Comparison of ENCODE assay signal across 9 mouse cellular contexts in the genomic region with DNA sequence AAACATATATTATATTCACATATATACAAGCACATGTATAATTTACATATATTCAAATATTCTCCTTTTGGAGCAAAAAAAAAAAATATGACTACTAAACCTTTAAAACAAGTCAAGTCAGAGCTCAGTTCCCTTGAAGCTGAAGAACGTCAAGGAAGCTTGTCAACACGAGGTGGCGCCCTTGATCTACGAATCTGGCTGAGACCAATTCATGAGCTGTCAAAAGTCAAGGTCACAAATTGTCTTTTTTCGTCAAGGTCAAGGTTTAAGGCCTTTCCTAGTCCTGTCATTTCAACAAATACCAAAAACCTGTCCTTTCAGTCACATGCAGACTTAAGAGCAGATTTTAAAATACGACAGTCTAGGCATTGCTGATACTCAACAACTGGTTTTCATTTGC. TPM values are rescaled to one million over a fixed set of nuclear protein-coding genes. Genes with fewer than 3 reads are reported as not detected.
A peak's percentile ranks its signal among the peaks of the same experiment; 100 is the strongest.
DNase-seq lines count a peak whose midpoint lies in the region; ATAC-seq and TF ChIP-seq lines count a peak whose summit lies in the region.
"Had no signal": no experiment of that assay in that cellular context is flagged by ENCODE, and none has a peak within 500 bp of the region (broad histone marks: within the 10 kb centered on the region; RNA-seq: fewer than 3 reads in every experiment).

No protein-coding gene starts in this region.

- no peak for ATAC-seq in forebrain, postnatal 0 days

- no peak overlapping the region for H3K4me2 ChIP-seq in forebrain, postnatal 0 days (ENCODE audit: low read depth)
- H3K4me2 ChIP-seq: hindbrain, embryonic 15.5 days; stomach, embryonic 15.5 days had no signal

- no peaks in the 10 kb centered on the region for H3K36me3 ChIP-seq in forebrain, postnatal 0 days (ENCODE audit: insufficient read depth)
- no peaks in the 10 kb centered on the region for H3K36me3 ChIP-seq in spleen, adult 2 months (ENCODE audit: control insufficient read depth, insufficient read depth, low read length)
- H3K36me3 ChIP-seq: hindbrain, embryonic 15.5 days; stomach, embryonic 15.5 days had no signal

- under 1% methylated on average over 6 of the region's 6 CpGs for WGBS in forebrain, postnatal 0 days
- under 1% methylated on average over 6 of the region's 6 CpGs for WGBS in spleen, adult 2 months

- peaks cover 85% of the 10 kb centered on the region for H3K27me3 ChIP-seq in forebrain, postnatal 0 days (ENCODE audit: insufficient read depth, low read length)
- peaks cover 46% of the 10 kb centered on the region for H3K27me3 ChIP-seq in spleen, adult 2 months (ENCODE audit: control insufficient read depth, insufficient read depth, low read length)

- no peak overlapping the region for H3K27ac ChIP-seq in forebrain, postnatal 0 days (ENCODE audit: low read depth, low read length)
- H3K27ac ChIP-seq in spleen, adult 2 months (ENCODE audit: insufficient read depth, low read length): no peak overlapping the region
- H3K27ac ChIP-seq: hindbrain, embryonic 15.5 days; stomach, embryonic 15.5 days had no signal

- peak; percentile 85 for TF ChIP-seq CTCF in brain, embryonic 14.5 days (IDR thresholded peaks at IDR 0.05; ENCODE audit: borderline replicate concordance, extremely low read depth, insufficient read depth, insufficient read length)
- peak; percentile 85 for TF ChIP-seq CTCF in forebrain, postnatal 0 days (IDR thresholded peaks at IDR 0.05; ENCODE audit: low read depth)
- TF ChIP-seq CTCF in spleen, adult 2 months (IDR thresholded peaks at IDR 0.05; ENCODE audit: extremely low read depth, insufficient read depth, insufficient read length, insufficient replicate concordance): peak; percentile 77; the same call in 1 of the 2 replicates

- no peaks in the 10 kb centered on the region for H3K9me3 ChIP-seq in forebrain, postnatal 0 days (ENCODE audit: low read length)
- H3K9me3 ChIP-seq: hindbrain, embryonic 15.5 days; stomach, embryonic 15.5 days had no signal

- H3K9ac ChIP-seq in forebrain, postnatal 0 days: no peak overlapping the region
- H3K9ac ChIP-seq: hindbrain, embryonic 15.5 days; stomach, embryonic 15.5 days had no signal

- peak; percentile 83 for DNase-seq in 3T3-L1 (ENCODE audit: low read depth, low spot score)
- peak; percentile 83 for DNase-seq in A20 (ENCODE audit: low read depth, low spot score)
- peak; percentile 91 for DNase-seq in brain, embryonic 14.5 days (ENCODE audit: low read depth)
- DNase-seq in forebrain, postnatal 0 days: peak; percentile 89
- peak; percentile 86 for DNase-seq in kidney, postnatal 14 days
- DNase-seq in lung, adult 18-20 months: peak; percentile 80 to 81
- peak; percentile 64 to 76 for DNase-seq in spleen, adult 2 months (ENCODE audit: low read depth in 1 of 2, low spot score in 2 of 2)

- H3K4me1 ChIP-seq in forebrain, postnatal 0 days (ENCODE audit: insufficient read depth): no peaks in the 10 kb centered on the region
- H3K4me1 ChIP-seq in spleen, adult 2 months (ENCODE audit: control insufficient read depth, insufficient read depth, insufficient read length): peaks cover 4% of the 10 kb centered on the region

- no peak for TF ChIP-seq POLR2A in brain, embryonic 14.5 days (IDR thresholded peaks at IDR 0.05; ENCODE audit: borderline replicate concordance, extremely low read depth, insufficient read depth, insufficient read length, poor library complexity, severe bottlenecking)
- no peak for TF ChIP-seq POLR2A in spleen, adult 2 months (IDR thresholded peaks at IDR 0.05; ENCODE audit: low read depth, low read length)

- no peak overlapping the region for H3K4me3 ChIP-seq in forebrain, postnatal 0 days (ENCODE audit: low read depth, low read length)
- H3K4me3 ChIP-seq in spleen, adult 2 months (ENCODE audit: extremely low read depth, insufficient read depth, insufficient read length): no peak overlapping the region
- H3K4me3 ChIP-seq: hindbrain, embryonic 15.5 days; stomach, embryonic 15.5 days had no signal

RNA-seq across cellular contexts. Expression of gene Hoxa13, which starts 3.7 kb away (rescaled TPM):
- polyA plus RNA-seq in brain, embryonic 14.5 days (2012; rRNA removed): 0.10 TPM in 1 of 2 replicates, not detected in the other
- total RNA-seq in forebrain, postnatal 0 days (2014; rRNA removed): not detected in 2 replicates
- not detected in 2 replicates for polyA plus RNA-seq in forebrain, postnatal 0 days (2015; fragmentation: Nextera tagmentation; extraction: Ambion mirVana)
- polyA plus RNA-seq in spleen, adult 2 months (2012; rRNA removed): not detected in 2 replicates
- polyA plus RNA-seq: hindbrain, embryonic 15.5 days; stomach, embryonic 15.5 days had no signal

RNA-seq across cellular contexts. Expression of gene Hoxa11, which starts 11.3 kb away (rescaled TPM):
- 0.04 TPM in 1 of 2 replicates, not detected in the other for polyA plus RNA-seq in brain, embryonic 14.5 days (2012; rRNA removed)
- total RNA-seq in forebrain, postnatal 0 days (2014; rRNA removed): not detected in 2 replicates
- not detected in 2 replicates for polyA plus RNA-seq in forebrain, postnatal 0 days (2015; fragmentation: Nextera tagmentation; extraction: Ambion mirVana)
- polyA plus RNA-seq in spleen, adult 2 months (2012; rRNA removed): not detected in 2 replicates
- polyA plus RNA-seq: hindbrain, embryonic 15.5 days had no signal

RNA-seq across cellular contexts. Expression of gene Hoxa10, which starts 16.3 kb away (rescaled TPM):
- polyA plus RNA-seq in brain, embryonic 14.5 days (2012; rRNA removed): 0.08 and 0.23 TPM in 2 replicates
- total RNA-seq in forebrain, postnatal 0 days (2014; rRNA removed): not detected in 2 replicates
- not detected in 2 replicates for polyA plus RNA-seq in forebrain, postnatal 0 days (2015; fragmentation: Nextera tagmentation; extraction: Ambion mirVana)
- polyA plus RNA-seq in spleen, adult 2 months (2012; rRNA removed): not detected in 2 replicates

RNA-seq across cellular contexts. Expression of gene Hoxa9, which starts 26.1 kb away (rescaled TPM):
- polyA plus RNA-seq in brain, embryonic 14.5 days (2012; rRNA removed): 0.10 TPM in 1 of 2 replicates, not detected in the other
- total RNA-seq in forebrain, postnatal 0 days (2014; rRNA removed): not detected in 2 replicates
- polyA plus RNA-seq in forebrain, postnatal 0 days (2015; fragmentation: Nextera tagmentation; extraction: Ambion mirVana): not detected in 2 replicates
- 0.18 and 0.31 TPM in 2 replicates for polyA plus RNA-seq in spleen, adult 2 months (2012; rRNA removed)

RNA-seq across cellular contexts. Expression of gene Hoxa7, which starts 35.3 kb away (rescaled TPM):
- polyA plus RNA-seq in brain, embryonic 14.5 days (2012; rRNA removed): 0.05 and 0.10 TPM in 2 replicates
- total RNA-seq in forebrain, postnatal 0 days (2014; rRNA removed): not detected in 2 replicates
- not detected in 2 replicates for polyA plus RNA-seq in forebrain, postnatal 0 days (2015; fragmentation: Nextera tagmentation; extraction: Ambion mirVana)
- 0.56 and 0.79 TPM in 2 replicates for polyA plus RNA-seq in spleen, adult 2 months (2012; rRNA removed)
